In the genomic region with DNA sequence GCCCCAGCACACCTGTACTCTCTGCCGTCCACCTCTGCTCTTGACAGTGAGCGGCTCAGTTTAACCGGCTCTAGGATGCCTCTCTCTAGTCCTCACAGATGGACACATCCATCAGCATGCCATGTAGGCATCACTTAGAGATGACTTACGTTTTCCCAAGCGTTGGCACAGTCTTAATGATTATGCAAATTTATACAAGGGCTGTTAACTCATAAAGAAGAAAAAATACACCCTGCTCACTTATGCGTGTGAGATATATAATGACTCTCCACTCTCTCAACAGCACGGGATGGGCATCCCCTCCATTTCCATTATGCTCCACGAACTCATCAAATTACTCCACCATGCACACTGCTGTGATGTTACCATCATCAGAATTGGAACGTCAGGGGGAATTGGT, we compare ENCODE assay signal across 29 mouse cellular contexts.
A peak's percentile ranks its signal among the peaks of the same experiment; 100 is the strongest.
DNase-seq lines count a peak whose midpoint lies in the region; ATAC-seq lines count a peak whose summit lies in the region.
"Had no signal": no experiment of that assay in that cellular context is flagged by ENCODE, and none has a peak within 500 bp of the region (broad histone marks: within the 10 kb centered on the region; RNA-seq: fewer than 3 reads in every experiment).

No protein-coding gene starts in this region.

- peak; percentile 88 for ATAC-seq in forebrain, embryonic 15.5 days (replicated peaks)
- ATAC-seq in forebrain, embryonic 11.5 days (replicated peaks; ENCODE audit: low FRiP score) = no peak
- peak; percentile 38; the same call in 1 of the 2 replicates for ATAC-seq in neural tube, embryonic 11.5 days (ENCODE audit: insufficient read depth, low FRiP score, low TSS enrichment)
- ATAC-seq in hindbrain, embryonic 15.5 days (ENCODE audit: low FRiP score, low read depth) = peak; percentile 75
- peak; percentile 89; the same call in 1 of the 2 replicates for ATAC-seq in neural tube, embryonic 14.5 days (ENCODE audit: low read depth)
- ATAC-seq: inflammation-experienced regulatory T-cells, adult 6 months; Patski had no signal

- DNase-seq in forebrain, embryonic 11.5 days (ENCODE audit: low spot score) = no peak
- DNase-seq in neural tube, embryonic 11.5 days (ENCODE audit: low spot score) = no peak
- no peak for DNase-seq in neural tube, embryonic 10.5 days (ENCODE audit: extremely low spot score, low spot score)
- DNase-seq in adrenal gland, adult 8-10 months = no peak
- DNase-seq in kidney, adult 8-10 months = no peak
- DNase-seq: adrenal gland, postnatal 25 days; cerebellum, adult 18-20 months; cerebellum, postnatal 10 days; gastrocnemius, adult 2 months; gastrocnemius, postnatal 36 days; heart, adult 18-20 months; heart, postnatal 36 days; kidney, adult 11 months; kidney, postnatal 4 days; lung, postnatal 36 days; midbrain, embryonic 14.5 days; thymus, adult 2 months; thymus, postnatal 36 days had no signal

- H3K4me1 ChIP-seq in forebrain, embryonic 15.5 days = 0 out of 2 replicates have a peak, but pooled peaks cover 4% of the 10 kb centered on the region
- H3K4me1 ChIP-seq in forebrain, embryonic 11.5 days (replicated peaks; ENCODE audit: control insufficient read depth, insufficient read depth, low read length) = no peaks in the 10 kb centered on the region
- H3K4me1 ChIP-seq in neural tube, embryonic 11.5 days (ENCODE audit: control insufficient read depth, insufficient read depth, low read length) = no peaks in the 10 kb centered on the region
- 0 out of 2 replicates have a peak, but pooled peaks cover 10% of the 10 kb centered on the region for H3K4me1 ChIP-seq in hindbrain, embryonic 15.5 days (replicated peaks)
- no peaks in the 10 kb centered on the region for H3K4me1 ChIP-seq in neural tube, embryonic 14.5 days (ENCODE audit: control insufficient read depth, insufficient read depth, low read length)
- H3K4me1 ChIP-seq: lung, embryonic 15.5 days had no signal

- 0 out of 2 replicates have a peak overlapping the region, but pooled peaks have one; percentile 12 for H3K27ac ChIP-seq in forebrain, embryonic 15.5 days (replicated peaks)
- no peak overlapping the region for H3K27ac ChIP-seq in forebrain, embryonic 11.5 days (ENCODE audit: low read depth, low read length)
- no peak overlapping the region for H3K27ac ChIP-seq in neural tube, embryonic 11.5 days (ENCODE audit: low read depth, low read length)
- H3K27ac ChIP-seq in hindbrain, embryonic 15.5 days (replicated peaks) = no peak overlapping the region
- H3K27ac ChIP-seq in neural tube, embryonic 14.5 days (ENCODE audit: low read depth, low read length) = no peak overlapping the region
- H3K27ac ChIP-seq: embryonic facial prominence, embryonic 10.5 days; embryonic facial prominence, embryonic 15.5 days; gastrocnemius, adult 2 months; limb, embryonic 13.5 days; lung, embryonic 15.5 days had no signal

- no peak overlapping the region for H3K4me2 ChIP-seq in forebrain, embryonic 15.5 days (replicated peaks)
- no peak overlapping the region for H3K4me2 ChIP-seq in forebrain, embryonic 11.5 days (ENCODE audit: low read depth, low read length, severe bottlenecking)
- no peak overlapping the region for H3K4me2 ChIP-seq in neural tube, embryonic 11.5 days (ENCODE audit: low read depth)
- H3K4me2 ChIP-seq in hindbrain, embryonic 15.5 days = peak overlapping the region; percentile 19; the same call in 1 of the 2 replicates
- H3K4me2 ChIP-seq in neural tube, embryonic 14.5 days (ENCODE audit: low read depth, low read length) = no peak overlapping the region
- H3K4me2 ChIP-seq: embryonic facial prominence, embryonic 15.5 days; heart, embryonic 11.5 days; limb, embryonic 13.5 days; liver, embryonic 11.5 days; lung, embryonic 15.5 days had no signal

- no peak overlapping the region for H3K4me3 ChIP-seq in forebrain, embryonic 15.5 days
- no peak overlapping the region for H3K4me3 ChIP-seq in forebrain, embryonic 11.5 days (ENCODE audit: low read depth, low read length)
- no peak overlapping the region for H3K4me3 ChIP-seq in neural tube, embryonic 11.5 days (ENCODE audit: low read depth, low read length)
- no peak overlapping the region for H3K4me3 ChIP-seq in hindbrain, embryonic 15.5 days
- H3K4me3 ChIP-seq in neural tube, embryonic 14.5 days (ENCODE audit: low read depth, low read length) = no peak overlapping the region
- H3K4me3 ChIP-seq: embryonic facial prominence, embryonic 10.5 days; embryonic facial prominence, embryonic 15.5 days; gastrocnemius, adult 2 months; limb, embryonic 13.5 days; lung, embryonic 15.5 days had no signal

- no peak overlapping the region for H3K9ac ChIP-seq in forebrain, embryonic 15.5 days (replicated peaks)
- H3K9ac ChIP-seq in forebrain, embryonic 11.5 days (ENCODE audit: low read length) = no peak overlapping the region
- H3K9ac ChIP-seq in neural tube, embryonic 11.5 days (ENCODE audit: low read length) = no peak overlapping the region
- H3K9ac ChIP-seq in hindbrain, embryonic 15.5 days = no peak overlapping the region
- H3K9ac ChIP-seq in neural tube, embryonic 14.5 days (replicated peaks; ENCODE audit: low read depth, low read length) = no peak overlapping the region
- H3K9ac ChIP-seq: embryonic facial prominence, embryonic 15.5 days; limb, embryonic 13.5 days; lung, embryonic 15.5 days had no signal

- no peaks in the 10 kb centered on the region for H3K27me3 ChIP-seq in forebrain, embryonic 15.5 days
- H3K27me3 ChIP-seq in forebrain, embryonic 11.5 days (ENCODE audit: control insufficient read depth, insufficient read depth, low read length) = no peaks in the 10 kb centered on the region
- no peaks in the 10 kb centered on the region for H3K27me3 ChIP-seq in neural tube, embryonic 11.5 days (ENCODE audit: control insufficient read depth, insufficient read depth, low read length)
- no peaks in the 10 kb centered on the region for H3K27me3 ChIP-seq in hindbrain, embryonic 15.5 days
- no peaks in the 10 kb centered on the region for H3K27me3 ChIP-seq in neural tube, embryonic 14.5 days (ENCODE audit: control insufficient read depth, insufficient read depth, low read length)
- H3K27me3 ChIP-seq: embryonic facial prominence, embryonic 15.5 days; lung, embryonic 15.5 days; Patski had no signal

- no peaks in the 10 kb centered on the region for H3K36me3 ChIP-seq in forebrain, embryonic 15.5 days
- H3K36me3 ChIP-seq in forebrain, embryonic 11.5 days (ENCODE audit: control insufficient read depth, insufficient read depth, low read length) = no peaks in the 10 kb centered on the region
- H3K36me3 ChIP-seq in neural tube, embryonic 11.5 days (ENCODE audit: control insufficient read depth, insufficient read depth, low read length) = no peaks in the 10 kb centered on the region
- H3K36me3 ChIP-seq in hindbrain, embryonic 15.5 days = no peaks in the 10 kb centered on the region
- H3K36me3 ChIP-seq in neural tube, embryonic 14.5 days (ENCODE audit: control insufficient read depth, insufficient read depth, low read length) = no peaks in the 10 kb centered on the region
- H3K36me3 ChIP-seq: embryonic facial prominence, embryonic 10.5 days; embryonic facial prominence, embryonic 15.5 days; limb, embryonic 13.5 days; lung, embryonic 15.5 days had no signal

- WGBS in forebrain, embryonic 15.5 days = 46% methylated on average over 9 of the region's 9 CpGs
- 83% methylated on average over 9 of the region's 9 CpGs for WGBS in forebrain, embryonic 11.5 days
- 80% methylated on average over 9 of the region's 9 CpGs for WGBS in neural tube, embryonic 11.5 days
- 45% methylated on average over 9 of the region's 9 CpGs for WGBS in hindbrain, embryonic 15.5 days
- WGBS in neural tube, embryonic 14.5 days = 47% methylated on average over 9 of the region's 9 CpGs

- no peaks in the 10 kb centered on the region for H3K9me3 ChIP-seq in forebrain, embryonic 15.5 days
- H3K9me3 ChIP-seq in forebrain, embryonic 11.5 days (ENCODE audit: control insufficient read depth, low read length) = no peaks in the 10 kb centered on the region
- no peaks in the 10 kb centered on the region for H3K9me3 ChIP-seq in neural tube, embryonic 11.5 days (ENCODE audit: control insufficient read depth, low read length)
- H3K9me3 ChIP-seq in hindbrain, embryonic 15.5 days = no peaks in the 10 kb centered on the region
- H3K9me3 ChIP-seq in neural tube, embryonic 14.5 days (ENCODE audit: control insufficient read depth, low read length) = no peaks in the 10 kb centered on the region
- H3K9me3 ChIP-seq: embryonic facial prominence, embryonic 10.5 days; embryonic facial prominence, embryonic 15.5 days; limb, embryonic 13.5 days; lung, embryonic 15.5 days had no signal
